Mouse (Mus musculus): ENCODE data around the gene Dnah7a. TPM values are rescaled to one million over a fixed set of nuclear protein-coding genes. Genes with fewer than 3 reads are reported as not detected.
"Not testable (repeated sequence)": the region's sequence is repeated elsewhere in the genome, so short reads cannot be mapped to it uniquely, and the experiment has no call there.

The Dnah7a gene
- total and polyA plus RNA-seq, 2 experiments from 2014 or later = 3.7 to 13.2 TPM

DNA sequence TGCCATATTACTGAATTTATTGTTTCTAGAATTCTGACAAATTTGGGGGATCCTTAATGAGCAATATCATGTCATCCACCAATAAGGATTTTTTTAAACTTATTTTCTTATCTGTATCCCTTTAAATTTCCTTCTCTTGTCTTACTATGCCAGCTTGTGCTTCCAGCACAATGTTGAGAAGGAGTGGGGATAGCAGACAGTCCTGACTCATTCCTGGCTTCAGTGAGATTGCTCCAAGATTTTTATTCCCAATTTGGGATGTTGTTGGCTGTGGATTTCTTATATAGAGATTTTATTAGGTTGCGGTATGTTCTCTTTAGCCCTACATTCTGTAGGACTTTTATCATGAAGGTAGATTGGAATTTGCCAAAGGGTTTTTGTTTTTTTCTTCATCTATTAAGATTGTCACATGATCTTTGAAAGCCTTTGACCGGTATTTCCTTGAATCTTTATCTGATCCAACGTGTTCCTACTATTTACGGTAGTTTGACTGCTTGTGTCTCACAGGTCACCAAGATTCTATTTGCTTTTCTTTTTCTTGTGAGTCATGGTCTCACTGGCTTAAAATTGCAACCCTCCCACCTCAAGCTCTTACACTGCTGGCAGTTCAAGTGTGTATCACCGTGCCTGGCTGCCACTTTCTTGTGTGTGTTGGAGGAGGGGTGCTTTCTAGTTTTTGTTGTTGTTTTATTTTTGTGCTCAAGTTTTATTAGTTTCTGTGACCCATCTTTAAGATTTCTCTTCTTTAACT is 14.2 kb upstream of the Dnah7a start:
- no peaks in the 10 kb centered on the region for H3K9me3 ChIP-seq (ENCODE audit: low read length)
- H3K4me3 ChIP-seq (ENCODE audit: low read depth, low read length) = no peak overlapping the region
- DNase-seq = no peak
- no peak for TF ChIP-seq CTCF (IDR thresholded peaks at IDR 0.05; ENCODE audit: low read depth)
- H3K4me1 ChIP-seq (ENCODE audit: insufficient read depth) = no peaks in the 10 kb centered on the region
- ATAC-seq = no peak
- no peak overlapping the region for H3K27ac ChIP-seq (ENCODE audit: low read depth, low read length)
- WGBS = 87% methylated on average over 5 of the region's 5 CpGs
- H3K36me3 ChIP-seq (ENCODE audit: insufficient read depth) = no peaks in the 10 kb centered on the region
- no peak overlapping the region for H3K4me2 ChIP-seq (ENCODE audit: low read depth)
- no peaks in the 10 kb centered on the region for H3K27me3 ChIP-seq (ENCODE audit: insufficient read depth, low read length)
- no peak overlapping the region for H3K9ac ChIP-seq

DNA sequence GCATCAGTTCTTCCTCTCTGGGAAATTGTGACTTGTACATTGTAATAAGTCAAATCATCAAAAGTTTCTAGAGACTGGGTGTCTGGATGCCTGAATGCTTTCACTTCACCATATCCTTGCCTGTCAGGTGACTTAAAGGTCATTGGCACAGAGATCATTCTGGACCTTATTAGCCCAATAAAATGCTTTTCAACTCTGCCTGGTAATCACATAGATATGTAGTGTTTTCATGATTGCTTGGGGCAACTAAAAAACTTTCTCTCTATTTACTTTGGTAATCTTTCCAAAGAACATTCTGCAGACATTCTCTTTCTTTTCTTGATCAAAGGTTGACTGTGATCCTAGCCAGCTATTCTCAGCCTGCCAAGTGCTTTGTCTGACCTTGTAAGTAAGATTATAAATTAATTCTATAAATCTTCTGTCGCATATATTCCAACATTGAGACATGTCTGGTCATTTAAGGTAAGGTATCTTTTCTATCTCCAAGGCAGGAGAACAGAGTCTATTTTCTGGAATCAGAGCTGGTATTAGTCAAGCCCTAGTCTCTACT is 9.5 kb upstream of the Dnah7a start:
- WGBS = 89% methylated on average over 1 of the region's 1 CpGs
- DNase-seq = no peak
- Histone ChIP-seq H3K4me1 (ENCODE audit: insufficient read depth) (no peaks in the 10 kb centered on the region), H3K36me3 (ENCODE audit: insufficient read depth) (no peaks in the 10 kb centered on the region), H3K27ac (ENCODE audit: low read depth, low read length) (no peak overlapping the region), H3K4me3 (ENCODE audit: low read depth, low read length) (no peak overlapping the region), H3K27me3 (ENCODE audit: insufficient read depth, low read length) (no peaks in the 10 kb centered on the region), H3K9me3 (ENCODE audit: low read length) (no peaks in the 10 kb centered on the region), H3K4me2 (ENCODE audit: low read depth) (no peak overlapping the region), H3K9ac (no peak overlapping the region)
- no peak for ATAC-seq
- no peak for TF ChIP-seq CTCF (IDR thresholded peaks at IDR 0.05; ENCODE audit: low read depth)

DNA sequence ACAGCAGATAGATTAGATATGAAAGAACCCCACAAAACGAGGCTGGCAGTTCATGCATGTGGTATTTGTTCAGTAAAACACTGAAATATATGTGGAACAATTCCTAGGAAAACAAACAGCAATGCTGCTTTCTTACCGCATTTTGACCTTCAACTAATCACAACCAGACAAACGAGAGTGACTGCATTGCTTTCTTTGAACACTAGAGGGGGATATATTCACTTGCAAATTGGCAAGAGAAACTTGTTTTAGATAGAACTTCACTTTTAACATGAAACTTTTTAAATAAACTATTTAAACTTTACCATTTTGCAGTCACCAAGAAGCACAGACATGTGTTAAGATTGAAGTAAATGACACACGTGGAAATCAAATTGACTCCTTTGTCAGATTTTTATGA is 8.9 kb upstream of the Dnah7a start:
- Histone ChIP-seq H3K36me3 (ENCODE audit: insufficient read depth) (no peaks in the 10 kb centered on the region), H3K9ac (no peak overlapping the region), H3K9me3 (ENCODE audit: low read length) (no peaks in the 10 kb centered on the region), H3K4me3 (ENCODE audit: low read depth, low read length) (no peak overlapping the region), H3K4me2 (ENCODE audit: low read depth) (no peak overlapping the region), H3K27ac (ENCODE audit: low read depth, low read length) (no peak overlapping the region), H3K4me1 (ENCODE audit: insufficient read depth) (no peaks in the 10 kb centered on the region), H3K27me3 (ENCODE audit: insufficient read depth, low read length) (no peaks in the 10 kb centered on the region)
- peak; percentile 78 for DNase-seq
- WGBS = 2% methylated on average over 4 of the region's 4 CpGs
- TF ChIP-seq CTCF (IDR thresholded peaks at IDR 0.05; ENCODE audit: low read depth) = peak; percentile 84
- ATAC-seq = no peak

DNA sequence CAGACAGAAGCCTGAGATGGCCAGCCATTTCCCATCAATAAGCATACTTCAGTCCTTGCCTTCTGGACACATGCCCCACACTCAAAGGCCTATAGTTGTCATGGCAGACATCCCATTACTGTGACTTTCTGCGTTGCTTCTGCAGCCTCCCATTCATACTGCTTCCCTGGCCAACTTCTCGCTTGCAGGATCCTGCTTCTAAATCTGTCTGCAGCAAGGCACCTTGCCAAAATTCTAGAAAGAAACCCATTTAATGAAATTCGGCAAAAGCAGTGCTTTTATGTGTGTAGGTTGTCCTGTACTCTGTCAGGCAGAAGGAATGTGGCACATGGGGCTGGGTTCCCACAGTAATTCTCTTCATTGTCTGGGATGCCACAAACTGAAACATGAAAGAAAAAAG is 6.8 kb upstream of the Dnah7a start:
- not testable (repeated sequence) for H3K9me3 ChIP-seq (ENCODE audit: low read length); H3K27ac ChIP-seq (ENCODE audit: low read depth, low read length); H3K4me1 ChIP-seq (ENCODE audit: insufficient read depth); H3K9ac ChIP-seq; H3K36me3 ChIP-seq (ENCODE audit: insufficient read depth); H3K4me2 ChIP-seq (ENCODE audit: low read depth); DNase-seq; H3K4me3 ChIP-seq (ENCODE audit: low read depth, low read length); H3K27me3 ChIP-seq (ENCODE audit: insufficient read depth, low read length)
- ATAC-seq = peak; percentile 73
- 15% methylated on average over 2 of the region's 3 CpGs for WGBS

DNA sequence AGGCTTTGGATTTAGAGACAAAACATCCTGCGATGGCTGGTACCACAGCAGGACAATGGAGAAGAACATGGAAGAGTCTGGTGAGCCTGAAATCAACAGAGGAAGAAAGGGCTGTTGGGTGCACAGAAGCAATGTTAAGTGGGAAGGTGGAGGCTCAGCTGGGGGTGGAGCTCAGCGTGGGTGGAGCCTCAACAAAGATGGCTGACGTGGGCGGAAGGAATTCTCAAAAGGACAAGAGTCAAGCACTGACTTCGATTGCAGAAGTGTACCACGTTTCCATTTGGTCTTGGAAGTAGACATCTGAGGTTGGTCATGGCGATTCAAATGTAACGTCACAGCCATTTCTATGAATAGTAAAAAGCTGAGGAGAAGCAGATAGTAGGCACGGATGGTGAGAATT is 4.5 kb upstream of the Dnah7a start:
- DNase-seq = no peak
- 91% methylated on average over 9 of the region's 9 CpGs for WGBS

DNA sequence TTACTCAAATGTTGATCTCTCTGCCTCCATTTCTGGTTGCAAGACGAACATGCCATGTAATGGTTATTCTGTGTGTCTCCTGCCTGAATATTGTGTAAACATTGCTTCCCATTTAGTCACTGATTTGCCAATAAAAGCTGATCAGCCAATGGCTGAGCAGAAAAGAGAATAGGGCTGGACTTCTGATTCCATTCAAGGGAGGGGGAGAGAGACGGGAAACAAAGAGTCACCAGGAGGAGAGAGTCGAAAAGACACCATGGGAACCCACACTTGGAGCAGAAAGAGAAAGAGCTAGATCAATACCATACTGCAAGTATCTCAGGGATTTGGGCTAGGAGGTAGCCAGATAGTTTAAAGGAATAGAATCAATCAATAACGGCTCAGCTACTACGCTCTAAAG is 3.0 kb upstream of the Dnah7a start:
- WGBS = 58% methylated on average over 5 of the region's 5 CpGs
- H3K9me3 ChIP-seq (ENCODE audit: low read length); H3K9ac ChIP-seq; H3K4me1 ChIP-seq (ENCODE audit: insufficient read depth); H3K4me2 ChIP-seq (ENCODE audit: low read depth); ATAC-seq; H3K36me3 ChIP-seq (ENCODE audit: insufficient read depth); H3K27me3 ChIP-seq (ENCODE audit: insufficient read depth, low read length); H3K4me3 ChIP-seq (ENCODE audit: low read depth, low read length); H3K27ac ChIP-seq (ENCODE audit: low read depth, low read length); DNase-seq: not testable (repeated sequence)

More for the DNA sequence above, 4.5 kb upstream of the Dnah7a start:
- no peak overlapping the region for H3K4me3 ChIP-seq (ENCODE audit: low read depth, low read length)
- ATAC-seq = no peak
- H3K36me3 ChIP-seq (ENCODE audit: insufficient read depth) = no peaks in the 10 kb centered on the region
- H3K27me3 ChIP-seq (ENCODE audit: insufficient read depth, low read length) = no peaks in the 10 kb centered on the region
- H3K27ac ChIP-seq (ENCODE audit: low read depth, low read length) = no peak overlapping the region
- H3K4me2 ChIP-seq (ENCODE audit: low read depth) = no peak overlapping the region
- H3K9ac ChIP-seq = no peak overlapping the region
- no peak for TF ChIP-seq CTCF (IDR thresholded peaks at IDR 0.05; ENCODE audit: low read depth)
- no peaks in the 10 kb centered on the region for H3K4me1 ChIP-seq (ENCODE audit: insufficient read depth)
- no peaks in the 10 kb centered on the region for H3K9me3 ChIP-seq (ENCODE audit: low read length)

DNA sequence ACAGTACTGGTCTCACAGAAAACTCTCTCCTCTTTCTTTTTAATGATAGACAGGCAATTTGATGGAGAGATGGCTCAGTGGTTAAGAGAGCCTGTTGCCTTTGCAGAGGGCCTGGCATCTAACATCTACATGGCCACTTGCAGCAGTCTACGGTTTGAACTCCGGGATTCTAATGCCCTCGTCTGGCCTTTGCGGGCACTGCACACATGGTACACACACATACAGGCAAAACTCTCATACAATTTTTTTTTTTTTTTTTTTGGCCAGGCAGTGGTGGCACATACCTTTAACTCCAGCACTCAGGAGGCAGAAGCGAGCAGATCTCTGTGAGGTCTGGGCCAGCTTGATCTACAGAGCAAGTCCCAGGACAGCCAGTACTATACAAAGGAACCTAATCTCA is 2.4 kb downstream of the Dnah7a start:
- H3K27me3 ChIP-seq (ENCODE audit: insufficient read depth, low read length) = no peaks in the 10 kb centered on the region
- H3K9ac ChIP-seq = no peak overlapping the region
- no peaks in the 10 kb centered on the region for H3K4me1 ChIP-seq (ENCODE audit: insufficient read depth)
- no peak for DNase-seq
- no peak overlapping the region for H3K4me3 ChIP-seq (ENCODE audit: low read depth, low read length)
- H3K36me3 ChIP-seq (ENCODE audit: insufficient read depth) = no peaks in the 10 kb centered on the region
- 88% methylated on average over 5 of the region's 5 CpGs for WGBS
- H3K4me2 ChIP-seq (ENCODE audit: low read depth) = no peak overlapping the region
- ATAC-seq = no peak
- no peak overlapping the region for H3K27ac ChIP-seq (ENCODE audit: low read depth, low read length)
- no peak for TF ChIP-seq CTCF (IDR thresholded peaks at IDR 0.05; ENCODE audit: low read depth)
- H3K9me3 ChIP-seq (ENCODE audit: low read length) = no peaks in the 10 kb centered on the region

DNA sequence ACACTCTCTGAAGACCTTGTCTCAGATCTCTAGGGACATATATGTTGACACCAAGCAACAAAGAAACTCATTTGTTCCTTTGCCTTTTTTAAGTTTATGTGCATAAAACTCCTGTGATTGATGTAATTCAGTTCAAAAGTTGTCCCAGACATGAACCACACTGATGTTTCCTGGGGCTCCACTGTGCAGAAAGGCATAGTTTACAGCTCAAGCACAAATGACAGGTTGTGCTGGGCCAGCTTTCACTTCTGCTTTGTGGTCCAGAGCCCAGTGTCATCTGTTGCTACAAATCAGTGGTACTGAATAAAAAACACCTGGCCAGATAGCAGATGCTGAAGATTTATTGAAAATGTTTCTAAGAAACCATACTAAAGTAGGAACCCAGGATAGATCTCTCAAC is 42.3 kb downstream of the Dnah7a start:
- H3K9ac ChIP-seq; H3K4me1 ChIP-seq (ENCODE audit: insufficient read depth); H3K4me2 ChIP-seq (ENCODE audit: low read depth); H3K4me3 ChIP-seq (ENCODE audit: low read depth, low read length); H3K27me3 ChIP-seq (ENCODE audit: insufficient read depth, low read length); H3K9me3 ChIP-seq (ENCODE audit: low read length); H3K36me3 ChIP-seq (ENCODE audit: insufficient read depth); DNase-seq; ATAC-seq; H3K27ac ChIP-seq (ENCODE audit: low read depth, low read length): not testable (repeated sequence)
